Mouse (Mus musculus) CH12.LX (cell line): ENCODE measurements at regions not wholly inside any gene's neighbourhood (a gene's known extent, or its start where the extent isn't known, plus 50 kb on each side); places are given as distances from the start of the nearest gene placed in this dataset.
A peak's percentile ranks its signal among the peaks of the same experiment; 100 is the strongest.

Source experiments
- DNase-seq: peaks from one replicate; pipeline ENCODE4 v3.0.0-alpha.2; 2013; ENCODE audit errors: extremely low read depth
- H3K27ac ChIP-seq: 2 replicates; pipeline ENCODE4 v1.5.1; 2012; ENCODE audit warnings: low read depth, mild to moderate bottlenecking, control low read depth, moderate library complexity; ENCODE audit not compliant: insufficient read depth
- H3K27me3 ChIP-seq: replicated peaks from 2 replicates; pipeline ENCODE3; 2012; ENCODE audit warnings: inconsistent platforms
- H3K36me3 ChIP-seq, 2 experiments: replicated peaks in 1 of 2; 2 replicates each; pipeline versions ENCODE3 to v1.6.1; 2012; ENCODE audit warnings: inconsistent platforms in 1 of 2, low read length in 1 of 2, mild to moderate bottlenecking in 1 of 2, mixed read lengths in 1 of 2, moderate library complexity in 1 of 2; ENCODE audit not compliant: control insufficient read depth in 1 of 2, insufficient read depth in 1 of 2
- H3K4me1 ChIP-seq, 2 experiments: 2 replicates each; pipeline ENCODE4 v1.6.1; 2012; ENCODE audit warnings: inconsistent platforms in 1 of 2, moderate library complexity in 1 of 2; ENCODE audit not compliant: insufficient read depth in 2 of 2, control insufficient read depth in 1 of 2
- H3K4me2 ChIP-seq: 2 replicates; pipeline ENCODE4 v1.6.1; 2012; ENCODE audit warnings: low read depth, mild to moderate bottlenecking, control low read depth; ENCODE audit not compliant: poor library complexity, insufficient read depth, severe bottlenecking
- H3K4me3 ChIP-seq, 3 experiments: fragments of 150-350 bp in 1 of 3; sonication (generic) in 1 of 3; replicated peaks in 1 of 3; 2 replicates each; pipeline versions ENCODE3 to v1.5.1; 2011 to 2012; ENCODE audit warnings: low read depth in 2 of 3, low read length in 2 of 3, mild to moderate bottlenecking in 2 of 3, moderate library complexity in 2 of 3, control low read depth in 1 of 3, improper control_type of control experiment in 1 of 3, inconsistent platforms in 1 of 3, mixed read lengths in 1 of 3; ENCODE audit not compliant: poor library complexity in 1 of 3
- H3K79me2 ChIP-seq: replicated peaks from 2 replicates; pipeline ENCODE4 v1.6.1; 2012; ENCODE audit warnings: mild to moderate bottlenecking, moderate library complexity; ENCODE audit not compliant: control insufficient read depth, poor library complexity, insufficient read depth, severe bottlenecking; ENCODE audit errors: extremely low read depth
- H3K9ac ChIP-seq: 2 replicates; pipeline ENCODE4 v1.6.1; 2012; ENCODE audit warnings: low read depth, mild to moderate bottlenecking, control low read depth, moderate library complexity; ENCODE audit not compliant: insufficient read depth
- H3K9me3 ChIP-seq: replicated peaks from 2 replicates; pipeline ENCODE3; 2012; ENCODE audit warnings: low read length, inconsistent platforms, mixed read lengths
- CTCF ChIP-seq, 2 experiments: IDR thresholded peaks in 1 of 2; conservative IDR thresholded peaks in 1 of 2; 2 replicates each; pipeline ENCODE4 v1.5.1; 2011 to 2012; ENCODE audit warnings: low read depth in 2 of 2, low read length in 2 of 2, improper control_type of control experiment in 1 of 2, inconsistent platforms in 1 of 2, mild to moderate bottlenecking in 1 of 2, moderate library complexity in 1 of 2
- ELF1 ChIP-seq: IDR thresholded peaks from 2 replicates; pipeline ENCODE4 v1.6.1; 2014; ENCODE audit warnings: low read depth, mild to moderate bottlenecking, inconsistent platforms, low read length, improper control_type of control experiment
- EP300 ChIP-seq: IDR thresholded peaks from 2 replicates; pipeline ENCODE4 v1.6.1; 2011; ENCODE audit warnings: low read length, improper control_type of control experiment
- ETS1 ChIP-seq: conservative IDR thresholded peaks from 2 replicates; pipeline ENCODE4 v1.6.1; 2012; ENCODE audit warnings: low read depth, mild to moderate bottlenecking, inconsistent platforms, low read length, improper control_type of control experiment, moderate library complexity
- HCFC1 ChIP-seq: IDR thresholded peaks from 2 replicates; pipeline ENCODE4 v1.6.1; 2012; ENCODE audit warnings: low read depth, mild to moderate bottlenecking, inconsistent platforms, low read length, improper control_type of control experiment
- IRF4 ChIP-seq: IDR thresholded peaks from 2 replicates; pipeline ENCODE4 v1.6.1; 2014; ENCODE audit warnings: low read depth, mild to moderate bottlenecking, inconsistent platforms, low read length, improper control_type of control experiment
- JUN ChIP-seq: IDR thresholded peaks from 2 replicates; pipeline ENCODE4 v1.6.1; 2011; ENCODE audit warnings: low read depth, mild to moderate bottlenecking, low read length, improper control_type of control experiment, moderate library complexity; ENCODE audit not compliant: insufficient read depth
- KAT2A ChIP-seq: IDR thresholded peaks from 2 replicates; pipeline ENCODE4 v1.6.1; 2012; ENCODE audit warnings: low read length, improper control_type of control experiment, inconsistent platforms; ENCODE audit not compliant: insufficient replicate concordance
- MEF2A ChIP-seq: IDR thresholded peaks from 2 replicates; pipeline ENCODE4 v1.6.1; 2014; ENCODE audit warnings: low read depth, mild to moderate bottlenecking, inconsistent platforms, low read length, improper control_type of control experiment, borderline replicate concordance
- NELFE ChIP-seq: IDR thresholded peaks from 2 replicates; pipeline ENCODE4 v1.6.1; 2011; ENCODE audit warnings: low read depth, low read length, improper control_type of control experiment
- PAX5 ChIP-seq: IDR thresholded peaks from 2 replicates; pipeline ENCODE4 v1.6.1; 2012; ENCODE audit warnings: low read length, inconsistent platforms, mixed read lengths
- POLR2A ChIP-seq: IDR thresholded peaks from 2 replicates; pipeline ENCODE4 v1.6.1; 2011; ENCODE audit warnings: low read depth, mild to moderate bottlenecking, improper control_type of control experiment, low read length
- RAD21 ChIP-seq: IDR thresholded peaks from 2 replicates; pipeline ENCODE4 v1.6.1; 2011; ENCODE audit warnings: low read depth, mild to moderate bottlenecking, low read length, improper control_type of control experiment, moderate library complexity
- RCOR1 ChIP-seq: conservative IDR thresholded peaks from 2 replicates; pipeline ENCODE4 v1.6.1; 2012; ENCODE audit warnings: low read depth, mild to moderate bottlenecking, inconsistent platforms, low read length, improper control_type of control experiment
- TBP ChIP-seq: conservative IDR thresholded peaks from 2 replicates; pipeline ENCODE4 v1.6.1; 2011; ENCODE audit warnings: low read depth, low read length, improper control_type of control experiment
- TCF12 ChIP-seq: IDR thresholded peaks from 2 replicates; pipeline ENCODE4 v1.6.1; 2014; ENCODE audit warnings: low read depth, mild to moderate bottlenecking, inconsistent platforms, low read length, improper control_type of control experiment
- UBTF ChIP-seq: IDR thresholded peaks from 2 replicates; pipeline ENCODE4 v1.6.1; 2012; ENCODE audit warnings: low read depth, mild to moderate bottlenecking, inconsistent platforms, low read length, improper control_type of control experiment, moderate library complexity
- USF1 ChIP-seq: IDR thresholded peaks from 2 replicates; pipeline ENCODE4 v1.6.1; 2014; ENCODE audit warnings: low read depth, mild to moderate bottlenecking, inconsistent platforms, low read length, improper control_type of control experiment
- USF2 ChIP-seq: conservative IDR thresholded peaks from 2 replicates; pipeline ENCODE4 v1.6.1; 2011; ENCODE audit warnings: low read depth, low read length, improper control_type of control experiment
- ZC3H11A ChIP-seq: IDR thresholded peaks from 2 replicates; pipeline ENCODE4 v1.6.1; 2012; ENCODE audit warnings: low read depth, mild to moderate bottlenecking, inconsistent platforms, low read length, improper control_type of control experiment
- ZKSCAN1 ChIP-seq: IDR thresholded peaks from 2 replicates; pipeline ENCODE4 v1.6.1; 2012; ENCODE audit warnings: low read depth, inconsistent platforms, low read length, improper control_type of control experiment, borderline replicate concordance
- ZNF384 ChIP-seq: IDR thresholded peaks from 2 replicates; pipeline ENCODE4 v1.6.1; 2012; ENCODE audit warnings: low read depth, low read length, improper control_type of control experiment, inconsistent platforms
- dilution Hi-C: fragments of 300-500 bp; cut with MboI; formaldehyde crosslinking; loops from 2 replicates; pipeline ENCODE4 v1.14.3; 2020; ENCODE audit warnings: low sequenced_read_pairs; ENCODE audit not compliant: extremely low pct_unique_long_range_greater_than_20kb, extremely low pct_ligation_motif_present
- in situ Hi-C: fragments of 300-500 bp; cut with MboI; formaldehyde crosslinking; loops from 3 replicates; pipeline ENCODE4 v1.14.3; 2019; ENCODE audit warnings: low sequenced_read_pairs, low pct_ligation_motif_present, low pct_unique_long_range_greater_than_20kb, mixed read lengths

- Histone ChIP-seq H3K9me3 (no peaks in the 10 kb centered on the region), H3K27ac (no peak overlapping the region), H3K4me1 (0 out of 4 replicates have a peak, but pooled peaks cover 0 to 3% of the 10 kb centered on the region in 2 experiments), H3K4me3 (no peak overlapping the region), H3K27me3 (no peaks in the 10 kb centered on the region), H3K36me3 (no peaks in the 10 kb centered on the region), H3K9ac (peak overlapping the region; percentile 19), H3K79me2 (no peaks in the 10 kb centered on the region), H3K4me2 (peak overlapping the region; percentile 79)
- no peak for TF ChIP-seq NELFE
- TF ChIP-seq EP300, result peak; percentile 57; the same call in 1 of the 2 replicates
- TF ChIP-seq TBP, result no peak
- no peak for TF ChIP-seq RCOR1
- TF ChIP-seq USF2, result no peak
- peak; percentile 58 for TF ChIP-seq IRF4
- no peak for TF ChIP-seq HCFC1
- no peak for TF ChIP-seq ZKSCAN1
- no peak for TF ChIP-seq KAT2A
- TF ChIP-seq JUN, result no peak
- no peak for TF ChIP-seq ZNF384
- TF ChIP-seq POLR2A, result no peak
- TF ChIP-seq PAX5, result no peak
- TF ChIP-seq UBTF, result no peak
- TF ChIP-seq TCF12, result no peak
- in situ Hi-C loops, result no loop called here
- no peak for DNase-seq
- dilution Hi-C loops, result no loop called here
Observed at GRCm38 (mm10) chr16:50788702-50789101, 197.7 kb upstream of the Ccdc54 start.

DNA sequence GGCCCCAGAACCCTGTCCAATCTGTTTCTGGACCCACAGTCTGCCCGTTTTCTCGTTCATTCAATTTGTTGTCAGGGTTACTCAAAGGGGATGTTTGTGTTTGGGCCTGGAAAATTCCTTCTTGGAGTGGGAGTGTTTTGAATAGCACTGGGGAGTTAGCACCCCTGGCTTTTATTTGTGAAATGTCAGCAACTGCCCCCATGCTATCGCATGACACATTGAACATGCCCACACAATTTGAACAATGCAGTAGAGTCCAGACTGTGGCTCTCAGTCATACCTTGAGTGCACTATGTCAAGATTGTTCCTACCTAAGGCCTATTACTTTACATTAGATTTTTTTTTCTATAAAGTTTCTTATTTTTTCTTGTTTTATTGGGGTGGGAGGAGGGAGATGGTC is 195.2 kb upstream of the Ccdc54 start:
- Histone ChIP-seq H3K9ac (no peak overlapping the region), H3K4me3 (no peak overlapping the region), H3K79me2 (no peaks in the 10 kb centered on the region), H3K36me3 (no peaks in the 10 kb centered on the region), H3K4me1 (0 out of 4 replicates have a peak, but pooled peaks cover 2 to 3% of the 10 kb centered on the region in 2 experiments), H3K4me2 (no peak overlapping the region), H3K27me3 (no peaks in the 10 kb centered on the region), H3K27ac (no peak overlapping the region), H3K9me3 (no peaks in the 10 kb centered on the region)
- dilution Hi-C loops, result no loop called here
- TF ChIP-seq CTCF (conservative IDR thresholded peaks at IDR 0.05 in 1 of 2, IDR thresholded peaks at IDR 0.05 in 1 of 2; ENCODE audit: low read depth in 2 of 2, low read length in 2 of 2) (no peak), RAD21 (no peak), ZC3H11A (no peak), ELF1 (no peak), EP300 (no peak), USF1 (no peak), MEF2A (no peak), ETS1 (no peak)
- no peak for DNase-seq
- in situ Hi-C loops, result no loop called here
